ENCODE assay signal across 17 mouse cellular contexts in the genomic region with DNA sequence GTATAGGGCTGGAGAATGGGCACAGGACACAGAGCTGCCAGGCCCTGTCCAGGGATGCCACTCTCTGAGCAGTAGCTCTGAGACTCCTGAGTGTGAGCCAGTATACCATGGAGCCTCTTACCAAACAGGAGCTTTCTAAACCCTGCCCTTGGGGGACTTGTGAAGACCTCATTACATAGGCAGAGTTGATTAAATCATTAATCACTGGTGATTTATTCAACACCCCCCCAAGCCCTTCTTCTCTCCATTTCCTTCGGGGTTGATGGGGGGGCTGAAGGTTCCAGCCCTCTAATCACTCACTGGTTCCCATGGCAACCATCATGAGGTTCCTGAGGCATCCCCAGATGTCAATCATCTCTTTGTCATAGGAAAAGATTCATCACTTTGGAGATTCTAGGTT.
DNase-seq lines count a peak whose midpoint lies in the region; ATAC-seq and TF ChIP-seq lines count a peak whose summit lies in the region.
"Had no signal": no experiment of that assay in that cellular context is flagged by ENCODE, and none has a peak within 500 bp of the region (broad histone marks: within the 10 kb centered on the region; RNA-seq: fewer than 3 reads in every experiment).

No protein-coding gene starts in this region.

- no peak overlapping the region for H3K4me3 ChIP-seq in midbrain, embryonic 14.5 days (replicated peaks; ENCODE audit: low read depth, low read length)
- no peak overlapping the region for H3K4me3 ChIP-seq in kidney, adult 2 months (ENCODE audit: insufficient read depth, low read depth, low read length)
- H3K4me3 ChIP-seq: intestine, embryonic 15.5 days had no signal

- H3K36me3 ChIP-seq in midbrain, embryonic 14.5 days (ENCODE audit: control insufficient read depth, insufficient read depth, low read length): no peaks in the 10 kb centered on the region
- H3K36me3 ChIP-seq in kidney, adult 2 months (ENCODE audit: control insufficient read depth, insufficient read depth, low read length): no peaks in the 10 kb centered on the region
- H3K36me3 ChIP-seq: intestine, embryonic 15.5 days had no signal

- no peak overlapping the region; the same call in 1 of the 2 replicates for H3K27ac ChIP-seq in midbrain, embryonic 14.5 days (replicated peaks; ENCODE audit: low read depth, low read length)
- H3K27ac ChIP-seq in kidney, adult 2 months (ENCODE audit: insufficient read depth, low read depth, low read length): no peak overlapping the region
- H3K27ac ChIP-seq: intestine, embryonic 15.5 days had no signal

- TF ChIP-seq POLR2A in kidney, adult 2 months (IDR thresholded peaks at IDR 0.05; ENCODE audit: low read depth, low read length): no peak

- peak; percentile 21 for DNase-seq in embryo, embryonic 11 days
- DNase-seq in embryo, embryonic 9.5 days (ENCODE audit: extremely low spot score): no peak
- DNase-seq in retina, postnatal 1 day: peak; percentile 41
- DNase-seq in retina, embryonic 14.5 days (ENCODE audit: low spot score): no peak
- peak; percentile 77 for DNase-seq in midbrain, embryonic 14.5 days
- DNase-seq in kidney, adult 2 months: no peak
- no peak for DNase-seq in thymus, postnatal 36 days
- DNase-seq: cerebellum, adult 9-11 months; gastrocnemius, postnatal 25 days; heart, postnatal 14 days; layer of hippocampus, postnatal 36 days; left cerebral cortex, postnatal 4 days; lung, embryonic 14.5 days; right cerebral cortex, postnatal 14 days had no signal

- H3K27me3 ChIP-seq in midbrain, embryonic 14.5 days (ENCODE audit: control insufficient read depth, insufficient read depth, low read length): no peaks in the 10 kb centered on the region
- H3K27me3 ChIP-seq in kidney, adult 2 months (replicated peaks; ENCODE audit: control insufficient read depth, insufficient read depth, low read length): no peaks in the 10 kb centered on the region
- H3K27me3 ChIP-seq: intestine, embryonic 15.5 days had no signal

- no peaks in the 10 kb centered on the region for H3K9me3 ChIP-seq in midbrain, embryonic 14.5 days (ENCODE audit: control insufficient read depth, low read length)
- H3K9me3 ChIP-seq: intestine, embryonic 15.5 days had no signal

- peak; percentile 63 for ATAC-seq in midbrain, embryonic 14.5 days (ENCODE audit: low FRiP score, low TSS enrichment)
- ATAC-seq in erythroblast, adult 5-6 weeks (replicated peaks; ENCODE audit: low FRiP score, poor library complexity, severe bottlenecking): no peak
- ATAC-seq: intestine, embryonic 15.5 days had no signal

- H3K4me2 ChIP-seq in midbrain, embryonic 14.5 days (ENCODE audit: low read length): no peak overlapping the region
- H3K4me2 ChIP-seq: heart, embryonic 11.5 days; intestine, embryonic 15.5 days; lung, embryonic 14.5 days had no signal

- H3K9ac ChIP-seq in midbrain, embryonic 14.5 days (replicated peaks; ENCODE audit: low read length): no peak overlapping the region
- H3K9ac ChIP-seq: intestine, embryonic 15.5 days; lung, embryonic 14.5 days had no signal

- TF ChIP-seq CTCF in kidney, adult 2 months (conservative IDR thresholded peaks at IDR 0.05; ENCODE audit: insufficient read depth, insufficient read length, low read depth, low read length): no peak

- peaks cover 11% of the 10 kb centered on the region for H3K4me1 ChIP-seq in midbrain, embryonic 14.5 days (ENCODE audit: control insufficient read depth, insufficient read depth, low read length)
- H3K4me1 ChIP-seq in kidney, adult 2 months (ENCODE audit: control insufficient read depth, insufficient read depth, low read length): no peaks in the 10 kb centered on the region

- WGBS in midbrain, embryonic 14.5 days: 3% methylated on average over 1 of the region's 1 CpGs
- WGBS in kidney, adult 2 months: 28% methylated on average over 1 of the region's 1 CpGs

Comparison
In these comparisons a context has a peak if more than half of its experiments do, and no peak if none do; other contexts are left out.
1. DNase-seq: peak in embryo, embryonic 11 days (single experiment), retina, postnatal 1 day (single experiment) and midbrain, embryonic 14.5 days (single experiment); none in embryo, embryonic 9.5 days (single experiment), retina, embryonic 14.5 days (single experiment), kidney, adult 2 months (single experiment) and thymus, postnatal 36 days (0 of 2).